In the genomic region with DNA sequence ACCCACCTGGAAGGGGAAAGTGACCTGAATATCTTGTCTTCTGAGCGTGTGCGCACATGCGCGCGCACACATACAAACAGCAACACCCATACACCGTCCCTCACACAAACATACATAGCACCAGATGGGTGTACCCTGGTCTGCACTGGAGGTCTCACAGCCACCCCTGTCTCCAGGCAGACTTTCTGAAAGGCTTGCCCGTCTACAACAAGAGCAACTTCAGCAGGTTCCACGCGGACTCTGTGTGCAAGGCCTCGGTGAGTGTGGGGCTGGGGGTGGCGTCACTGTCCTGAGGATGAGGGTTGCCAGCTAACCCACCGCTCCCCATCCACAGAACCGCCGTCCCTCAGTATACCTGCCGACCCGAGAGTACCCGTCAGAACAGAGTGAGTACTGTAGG, we compare ENCODE assay signal across 14 mouse cellular contexts.
"Had no signal": no experiment of that assay in that cellular context is flagged by ENCODE, and none has a peak within 500 bp of the region (broad histone marks: within the 10 kb centered on the region; RNA-seq: fewer than 3 reads in every experiment).

No protein-coding gene starts in this region.

- H3K27me3 ChIP-seq: megakaryocyte, embryonic 14.5 days; midbrain, embryonic 12.5 days; neural tube, embryonic 12.5 days; stomach, embryonic 15.5 days had no signal

- DNase-seq: lung, adult 18-20 months; lung, embryonic 14.5 days; lung, postnatal 10 days; midbrain, embryonic 14.5 days; right cerebral cortex, postnatal 14 days; thymus, adult 2 months; thymus, postnatal 25 days; thymus, postnatal 4 days had no signal

- H3K27ac ChIP-seq: macrophage; midbrain, embryonic 12.5 days; neural tube, embryonic 12.5 days; stomach, embryonic 15.5 days; stomach, postnatal 0 days had no signal

- H3K4me2 ChIP-seq: lung, embryonic 14.5 days; midbrain, embryonic 12.5 days; neural tube, embryonic 12.5 days; stomach, embryonic 15.5 days had no signal

- H3K4me3 ChIP-seq: midbrain, embryonic 12.5 days; neural tube, embryonic 12.5 days; stomach, embryonic 15.5 days had no signal

- H3K9me3 ChIP-seq: megakaryocyte, embryonic 14.5 days; midbrain, embryonic 12.5 days; neural tube, embryonic 12.5 days; stomach, embryonic 15.5 days had no signal

- H3K9ac ChIP-seq: lung, embryonic 14.5 days; midbrain, embryonic 12.5 days; neural tube, embryonic 12.5 days; stomach, embryonic 15.5 days had no signal
